Mouse (Mus musculus): Measurements from ENCODE around the gene Zfp691. TPM values are rescaled to one million over a fixed set of nuclear protein-coding genes. Genes with fewer than 3 reads are reported as not detected.

Gene Zfp691
- polyA plus RNA-seq (2012; rRNA removed): 2.6 and 3.3 TPM in 2 replicates
- 1.5 and 2.3 TPM in 2 replicates for polyA plus RNA-seq (2014; fragmentation: Nextera tagmentation; extraction: Ambion mirVana)

- under 1% methylated on average over 38 of the region's 40 CpGs for WGBS (ENCODE audit: insufficient replicate concordance)
- peak; percentile 99 for ATAC-seq (ENCODE audit: insufficient read depth)
- H3K4me1 ChIP-seq (replicated peaks; ENCODE audit: control insufficient read depth in 2 of 2, insufficient read depth in 2 of 2, low read length in 1 of 2): peaks cover 0 to 12% of the 10 kb centered on the region in 2 experiments; a peak in 3 of 4 replicates
- H3K4me2 ChIP-seq (ENCODE audit: low read depth): peak within 1 kb of the TSS; percentile 76
- peaks cover 32% of the 10 kb centered on the region for H3K36me3 ChIP-seq (replicated peaks; ENCODE audit: control insufficient read depth, insufficient read depth, low read depth)
- H3K9ac ChIP-seq (replicated peaks): peak within 1 kb of the TSS; percentile 84
- H3K27ac ChIP-seq: peak within 1 kb of the TSS; percentile 40
- no peaks in the 10 kb centered on the region for H3K9me3 ChIP-seq (ENCODE audit: control insufficient read depth, low read length)
- no peak for TF ChIP-seq EP300 (IDR thresholded peaks at IDR 0.05; ENCODE audit: low read depth)
- TF ChIP-seq CTCF (IDR thresholded peaks at IDR 0.05; ENCODE audit: low read depth): no peak
- H3K4me3 ChIP-seq (ENCODE audit: insufficient read depth in 1 of 2, low read depth in 2 of 2, low read length in 2 of 2): peak within 1 kb of the TSS; percentile 75 to 82
- peak; percentile 96 to 97 (median 97) for DNase-seq (ENCODE audit: low read depth in 3 of 3, low spot score in 3 of 3)
- no peaks in the 10 kb centered on the region for H3K27me3 ChIP-seq (ENCODE audit: control insufficient read depth, insufficient read depth, low read length)
Measured at GRCm38 (mm10) chr4:119173851-119174453, at the start of gene Zfp691. TSS of gene Zfp691 (minus strand) at chr4:119174195.

DNA sequence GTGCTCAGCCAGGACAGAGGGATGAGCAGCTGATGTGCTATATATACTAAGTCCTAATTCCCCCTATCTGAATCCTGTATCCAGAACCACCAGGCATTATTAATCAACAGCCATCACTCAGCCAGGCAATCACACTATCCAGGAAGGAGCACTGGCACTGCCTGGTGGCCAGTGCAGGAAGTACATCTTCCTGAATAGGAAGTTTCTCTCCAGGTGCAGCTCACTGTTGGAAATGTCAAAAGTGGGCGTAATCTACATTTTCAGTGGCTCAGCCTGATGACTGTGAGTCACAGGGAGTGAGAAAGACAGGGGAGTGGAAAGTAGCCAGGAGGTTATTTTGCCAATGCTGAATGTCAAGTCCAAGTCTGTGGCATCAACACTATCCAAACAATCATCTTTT is 49.7 kb upstream of the Zfp691 start:
- Histone ChIP-seq H3K4me1 (replicated peaks; ENCODE audit: control insufficient read depth in 2 of 2, insufficient read depth in 2 of 2, low read length in 1 of 2) (peaks cover 0 to 3% of the 10 kb centered on the region in 2 experiments; a peak in 1 of 4 replicates), H3K4me2 (ENCODE audit: low read depth) (no peak overlapping the region), H3K27ac (no peak overlapping the region), H3K36me3 (replicated peaks; ENCODE audit: control insufficient read depth, insufficient read depth, low read depth) (peaks cover 8% of the 10 kb centered on the region), H3K27me3 (ENCODE audit: control insufficient read depth, insufficient read depth, low read length) (no peaks in the 10 kb centered on the region), H3K9ac (replicated peaks) (no peak overlapping the region), H3K9me3 (ENCODE audit: control insufficient read depth, low read length) (no peaks in the 10 kb centered on the region), H3K4me3 (ENCODE audit: insufficient read depth in 1 of 2, low read depth in 2 of 2, low read length in 2 of 2) (no peak overlapping the region)
- DNase-seq (ENCODE audit: low read depth in 3 of 3, low spot score in 3 of 3) (peak in 1 of 3 experiments; percentile 42), ATAC-seq (ENCODE audit: insufficient read depth) (peak; percentile 34)
- 63% methylated on average over 1 of the region's 1 CpGs for WGBS (ENCODE audit: insufficient replicate concordance)
- no peak for TF ChIP-seq EP300 (IDR thresholded peaks at IDR 0.05; ENCODE audit: low read depth)
- TF ChIP-seq CTCF (IDR thresholded peaks at IDR 0.05; ENCODE audit: low read depth): peak; percentile 94

DNA sequence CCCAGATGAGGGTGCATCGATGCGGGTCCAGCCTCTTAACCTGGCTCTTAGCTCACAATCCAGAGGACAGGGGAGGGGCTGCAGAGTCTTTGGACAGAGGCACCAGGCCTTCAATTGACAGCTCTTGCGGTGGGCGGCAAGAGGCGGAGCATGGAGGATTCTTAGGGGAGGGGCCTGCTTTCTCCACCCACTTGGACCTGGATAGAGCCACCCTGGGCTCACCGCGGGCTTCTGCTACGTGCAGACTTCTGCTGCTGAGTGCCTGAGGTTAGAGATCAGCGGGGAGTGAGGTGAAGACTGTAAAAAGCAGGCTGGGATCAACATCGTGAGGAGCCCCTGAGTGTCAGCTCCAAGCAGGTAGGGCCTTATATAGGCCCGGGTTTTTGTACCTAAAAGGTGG is 44.2 kb upstream of the Zfp691 start, which contains the start of gene Tmem269:
Gene Tmem269 (minus strand): TSS at position 49 of the 400 bp plus-strand sequence.
- Histone ChIP-seq H3K4me1 (replicated peaks; ENCODE audit: control insufficient read depth in 2 of 2, insufficient read depth in 2 of 2, low read length in 1 of 2) (no peaks in the 10 kb centered on the region), H3K9me3 (ENCODE audit: control insufficient read depth, low read length) (no peaks in the 10 kb centered on the region), H3K27me3 (ENCODE audit: control insufficient read depth, insufficient read depth, low read length) (no peaks in the 10 kb centered on the region), H3K9ac (replicated peaks) (no peak within 1 kb of the TSS), H3K27ac (no peak within 1 kb of the TSS), H3K36me3 (replicated peaks; ENCODE audit: control insufficient read depth, insufficient read depth, low read depth) (no peaks in the 10 kb centered on the region), H3K4me3 (ENCODE audit: insufficient read depth in 1 of 2, low read depth in 2 of 2, low read length in 2 of 2) (no peak within 1 kb of the TSS), H3K4me2 (ENCODE audit: low read depth) (no peak within 1 kb of the TSS)
- DNase-seq (ENCODE audit: low read depth in 3 of 3, low spot score in 3 of 3): no peak
- WGBS (ENCODE audit: insufficient replicate concordance): 14% methylated on average over 11 of the region's 11 CpGs
- TF ChIP-seq EP300 (IDR thresholded peaks at IDR 0.05; ENCODE audit: low read depth) (no peak), CTCF (IDR thresholded peaks at IDR 0.05; ENCODE audit: low read depth) (no peak)
- 0 out of 2 replicates have a peak, but pooled peaks have one; percentile 23 for ATAC-seq (ENCODE audit: insufficient read depth)

DNA sequence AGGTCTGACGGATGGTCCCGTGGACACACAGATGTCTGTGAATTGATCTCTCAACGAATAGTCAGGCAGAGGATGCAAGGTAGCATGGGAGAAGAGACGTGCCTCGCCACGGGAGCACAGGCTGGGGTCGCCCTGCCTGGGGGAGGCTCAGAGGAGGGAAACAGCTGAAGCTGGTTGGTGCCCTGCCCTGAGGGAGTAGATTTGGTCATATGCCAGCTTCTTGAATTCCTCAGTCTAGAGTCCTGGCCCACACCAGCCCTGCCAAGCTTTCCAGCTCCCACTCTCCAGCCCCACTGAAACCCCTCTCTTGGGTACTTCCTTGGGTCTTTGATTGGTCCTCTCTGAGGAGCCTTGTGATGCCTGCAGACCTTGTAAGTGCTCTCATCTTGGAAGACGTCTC is 42.7 kb upstream of the Zfp691 start:
- Histone ChIP-seq H3K27me3 (ENCODE audit: control insufficient read depth, insufficient read depth, low read length) (no peaks in the 10 kb centered on the region), H3K9me3 (ENCODE audit: control insufficient read depth, low read length) (no peaks in the 10 kb centered on the region), H3K4me2 (ENCODE audit: low read depth) (no peak overlapping the region), H3K4me3 (ENCODE audit: insufficient read depth in 1 of 2, low read depth in 2 of 2, low read length in 2 of 2) (no peak overlapping the region), H3K4me1 (replicated peaks; ENCODE audit: control insufficient read depth in 2 of 2, insufficient read depth in 2 of 2, low read length in 1 of 2) (no peaks in the 10 kb centered on the region), H3K27ac (no peak overlapping the region), H3K36me3 (replicated peaks; ENCODE audit: control insufficient read depth, insufficient read depth, low read depth) (no peaks in the 10 kb centered on the region), H3K9ac (replicated peaks) (no peak overlapping the region)
- 57% methylated on average over 8 of the region's 8 CpGs for WGBS (ENCODE audit: insufficient replicate concordance)
- ATAC-seq (ENCODE audit: insufficient read depth): no peak
- no peak for DNase-seq (ENCODE audit: low read depth in 3 of 3, low spot score in 3 of 3)
- TF ChIP-seq EP300 (IDR thresholded peaks at IDR 0.05; ENCODE audit: low read depth): no peak
- TF ChIP-seq CTCF (IDR thresholded peaks at IDR 0.05; ENCODE audit: low read depth): no peak

GRCm38 (mm10) chr4:119204672-119205071 is 30.7 kb upstream of the Zfp691 start:
- peak; percentile 98 for TF ChIP-seq CTCF (IDR thresholded peaks at IDR 0.05; ENCODE audit: low read depth)
- TF ChIP-seq EP300 (IDR thresholded peaks at IDR 0.05; ENCODE audit: low read depth): no peak
- Histone ChIP-seq H3K36me3 (replicated peaks; ENCODE audit: control insufficient read depth, insufficient read depth, low read depth) (peaks cover 9% of the 10 kb centered on the region), H3K27me3 (ENCODE audit: control insufficient read depth, insufficient read depth, low read length) (no peaks in the 10 kb centered on the region), H3K4me1 (replicated peaks; ENCODE audit: control insufficient read depth in 2 of 2, insufficient read depth in 2 of 2, low read length in 1 of 2) (peaks cover 0 to 2% of the 10 kb centered on the region in 2 experiments; a peak in 1 of 4 replicates), H3K27ac (no peak overlapping the region), H3K9ac (replicated peaks) (no peak overlapping the region), H3K9me3 (ENCODE audit: control insufficient read depth, low read length) (no peaks in the 10 kb centered on the region), H3K4me3 (ENCODE audit: insufficient read depth in 1 of 2, low read depth in 2 of 2, low read length in 2 of 2) (no peak overlapping the region), H3K4me2 (ENCODE audit: low read depth) (no peak overlapping the region)
- ATAC-seq (ENCODE audit: insufficient read depth) (peak; percentile 65), DNase-seq (ENCODE audit: low read depth in 3 of 3, low spot score in 3 of 3) (peak; percentile 49 to 62 (median 62))
- 15% methylated on average over 8 of the region's 8 CpGs for WGBS (ENCODE audit: insufficient replicate concordance)

Measured in liver, embryonic 14.5 days (tissue).